Mouse (Mus musculus) heart, postnatal 36 days (tissue): ENCODE data around the gene Rgs7bp. TPM values are rescaled to one million over a fixed set of nuclear protein-coding genes. Genes with fewer than 3 reads are reported as not detected.
A peak's percentile ranks its signal among the peaks of the same experiment; 100 is the strongest.

Experiments used
- DNase-seq, 2 experiments: peaks; one replicate each; pipeline ENCODE4 v3.0.0; 2021 to 2022
- intact Hi-C: fragments of 180-260 bp; cut with DNase I; formaldehyde crosslinking; loops from one replicate; pipeline ENCODE4 v1.15.1; 2025
- total RNA-seq, 2 experiments: library from RNA; stranded (reverse); gene quantifications; 2 replicates each; pipeline ENCODE4 v1.2.3; 2021

The Rgs7bp gene
- total RNA-seq, 2 experiments from 2014 or later = 3.3 to 4.8 TPM

DNA sequence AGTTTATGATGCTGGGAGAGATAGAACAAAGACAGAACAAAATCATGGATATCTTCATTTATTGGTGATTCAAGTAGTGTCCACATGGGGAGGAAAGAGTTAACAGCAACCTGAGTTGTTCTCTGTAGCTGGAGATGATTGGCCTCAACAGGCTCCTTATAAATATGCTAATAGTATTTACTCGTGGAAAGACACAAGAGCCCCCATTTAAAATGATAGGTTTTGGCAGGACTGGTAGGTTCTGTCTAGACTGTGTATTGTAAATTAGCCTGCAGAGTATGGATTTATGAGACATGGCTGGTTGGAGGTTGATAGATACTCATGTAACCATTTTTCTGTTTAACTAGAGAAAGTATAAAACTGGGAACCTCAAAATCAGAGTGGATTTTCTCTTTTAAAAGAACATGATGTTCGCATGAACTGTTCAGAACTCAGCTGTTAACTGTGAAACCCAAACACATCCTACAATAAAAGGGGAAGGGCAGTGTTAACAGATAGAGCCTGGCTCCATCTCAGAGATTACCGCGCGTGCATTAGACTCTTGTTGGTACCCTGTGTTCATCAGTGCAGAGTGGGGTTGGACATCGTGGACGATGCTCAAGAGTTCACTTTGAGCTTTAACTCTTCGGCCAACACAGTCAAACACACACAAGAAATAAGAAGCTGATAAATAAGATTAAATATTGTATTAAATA, 38.9 kb downstream of the Rgs7bp start:
- no peak for DNase-seq
- intact Hi-C loops = no loop called here

DNA sequence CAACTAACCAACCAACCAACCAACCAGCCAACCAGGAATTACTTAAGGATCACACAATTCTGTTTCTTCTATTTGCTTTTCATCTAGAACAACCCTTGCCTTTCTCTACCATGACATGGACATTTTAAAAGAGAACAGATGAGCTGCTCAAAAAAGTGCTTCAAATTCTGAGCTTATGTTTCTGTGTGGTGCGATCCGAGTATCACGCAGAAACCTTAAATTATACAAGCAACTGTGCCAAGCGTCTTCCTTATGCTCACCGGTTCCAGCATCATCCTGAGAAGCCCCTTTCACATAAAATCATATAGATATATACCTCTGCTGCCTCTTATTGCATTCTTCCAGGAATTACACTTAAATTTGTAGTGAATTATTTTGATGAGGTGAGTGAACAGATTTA, 43.4 kb downstream of the Rgs7bp start:
- intact Hi-C loops = no loop called here
- DNase-seq = no peak

DNA sequence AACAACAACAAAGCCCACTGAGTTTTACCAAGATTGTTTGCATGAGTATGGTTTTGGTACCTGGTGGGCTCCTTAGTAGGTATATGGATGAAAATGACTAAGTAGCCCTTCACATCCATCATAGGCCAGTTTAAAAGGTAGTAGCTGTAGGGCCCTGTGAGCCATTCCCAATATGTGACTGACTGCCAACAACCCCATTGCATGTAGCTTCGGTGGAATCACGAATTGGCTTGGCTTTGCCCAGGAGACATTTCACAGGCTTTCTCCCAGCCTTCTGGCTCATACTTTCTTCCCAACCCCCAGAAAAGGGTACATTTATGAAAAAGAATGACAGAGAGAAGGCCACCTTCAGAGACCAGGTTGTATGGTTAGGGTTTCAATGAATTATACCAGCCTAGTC, 45.8 kb downstream of the Rgs7bp start:
- DNase-seq = no peak
- intact Hi-C loops = no loop called here

DNA sequence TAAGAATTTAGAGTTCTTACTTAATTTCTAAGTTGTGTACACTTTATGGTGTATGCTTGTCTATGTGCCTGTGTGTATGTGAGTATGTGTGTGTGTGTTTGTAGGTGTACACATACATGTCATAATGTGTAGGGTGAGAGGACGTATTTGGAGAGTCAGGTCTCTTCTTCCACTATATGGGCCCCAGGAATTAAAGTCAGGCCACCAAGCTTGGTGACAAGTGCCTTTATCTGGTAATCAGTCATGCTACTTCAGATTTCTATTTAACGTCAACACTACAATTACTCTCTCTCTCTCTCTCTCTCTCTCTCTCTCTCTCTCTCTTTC, 51.9 kb downstream of the Rgs7bp start:
- intact Hi-C loops = no loop called here
- no peak for DNase-seq

DNA sequence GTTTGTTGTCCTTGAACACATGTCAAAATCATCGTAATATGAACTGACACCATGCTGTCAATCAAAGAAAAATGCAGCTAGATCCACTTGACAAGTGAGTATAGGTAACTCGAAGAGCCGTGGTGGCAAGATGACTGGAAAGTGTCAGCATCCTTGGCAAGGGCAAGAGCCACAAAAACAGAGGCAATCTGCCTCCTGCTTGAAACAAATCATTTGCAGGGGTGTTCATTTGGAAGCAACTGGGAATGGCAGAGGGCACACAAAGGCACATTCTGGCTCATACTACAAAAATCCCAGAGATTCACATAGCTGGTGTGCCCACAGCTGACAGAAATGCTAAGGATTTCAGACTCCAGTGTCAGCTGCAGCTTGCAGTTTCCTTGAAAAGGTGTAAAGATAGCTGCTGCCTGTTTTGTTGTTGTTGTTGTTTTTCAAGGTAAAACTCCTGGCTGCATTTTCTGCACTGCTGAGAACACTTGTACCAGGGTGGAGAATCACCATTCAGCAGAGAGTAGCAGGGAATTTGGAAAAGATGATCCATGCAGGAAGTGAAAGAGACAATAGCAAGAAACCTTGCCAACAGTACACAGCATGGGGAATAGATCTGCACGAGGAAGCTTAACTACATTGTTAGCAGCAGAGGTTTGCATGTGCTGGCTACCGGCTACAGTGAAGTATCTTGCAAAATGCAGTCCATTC, 52.4 kb downstream of the Rgs7bp start:
- no peak for DNase-seq
- intact Hi-C loops = no loop called here

DNA sequence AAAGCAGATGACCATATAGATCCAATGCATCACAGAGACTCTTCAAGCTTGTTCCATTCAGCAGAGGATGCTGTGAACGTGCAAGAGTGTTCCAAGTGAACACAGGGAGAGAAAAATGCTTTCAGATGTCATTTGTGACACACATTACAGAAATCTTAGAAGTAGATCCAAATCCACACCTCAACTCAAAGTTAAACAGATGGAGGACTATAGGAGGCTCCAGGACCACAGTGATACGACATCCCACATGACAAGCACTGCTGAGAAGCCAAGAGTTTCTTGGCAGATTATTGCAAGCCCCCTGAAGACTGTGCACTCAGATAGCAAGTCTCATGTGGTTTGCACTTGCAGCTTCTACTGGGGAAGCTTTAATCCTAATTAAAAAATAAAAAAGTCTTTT, 53.0 kb downstream of the Rgs7bp start:
- no peak for DNase-seq
- intact Hi-C loops = no loop called here

DNA sequence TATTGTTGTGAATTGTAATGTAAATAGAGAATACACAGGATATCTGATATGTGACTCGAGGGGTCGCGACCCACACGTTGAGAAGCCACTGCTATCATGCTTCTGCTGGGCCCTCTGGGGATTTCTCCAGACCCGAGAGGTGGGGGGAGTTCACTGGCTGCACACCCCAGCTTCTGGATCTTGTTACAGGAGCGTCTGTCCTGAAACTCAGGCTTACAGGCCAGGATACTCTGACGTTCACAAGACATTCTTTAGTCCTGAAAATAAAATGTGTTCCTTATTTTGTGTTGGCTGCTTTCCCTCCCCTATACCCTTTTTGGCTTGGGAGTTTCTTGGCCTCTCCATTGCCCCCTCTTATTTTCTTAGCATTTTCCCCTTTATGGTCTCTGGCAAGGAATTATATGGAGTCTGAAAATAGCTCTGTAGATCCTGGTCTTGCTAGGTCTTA, 65.9 kb downstream of the Rgs7bp start:
- DNase-seq = no peak
- intact Hi-C loops = no loop called here

DNA sequence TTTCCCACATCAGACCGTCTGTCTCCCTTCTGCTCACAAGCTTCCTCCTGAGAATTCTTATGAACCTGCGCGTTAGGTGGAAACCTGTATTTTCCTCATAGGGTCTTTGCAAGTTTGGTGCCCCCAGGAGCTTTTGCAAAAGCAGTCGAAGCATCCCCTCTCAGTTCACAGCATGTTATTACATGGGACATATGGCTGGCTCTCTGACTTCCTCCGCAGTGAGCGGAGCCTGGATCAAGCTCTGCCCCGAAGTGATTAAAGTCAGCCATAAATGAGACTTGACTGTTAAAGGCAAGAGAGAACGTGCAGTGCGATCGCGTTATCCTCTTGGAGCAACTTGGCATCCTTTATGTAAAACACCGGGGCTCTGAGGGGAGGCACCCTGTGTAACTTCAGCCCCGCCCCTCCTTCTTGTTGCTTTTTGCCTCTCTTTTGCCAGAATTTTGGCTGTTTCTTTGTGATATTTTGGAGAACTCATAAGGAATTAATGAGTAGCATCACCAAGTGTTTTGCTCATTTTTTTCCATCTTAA, 66.7 kb downstream of the Rgs7bp start:
- intact Hi-C loops = no loop called here
- no peak for DNase-seq

DNA sequence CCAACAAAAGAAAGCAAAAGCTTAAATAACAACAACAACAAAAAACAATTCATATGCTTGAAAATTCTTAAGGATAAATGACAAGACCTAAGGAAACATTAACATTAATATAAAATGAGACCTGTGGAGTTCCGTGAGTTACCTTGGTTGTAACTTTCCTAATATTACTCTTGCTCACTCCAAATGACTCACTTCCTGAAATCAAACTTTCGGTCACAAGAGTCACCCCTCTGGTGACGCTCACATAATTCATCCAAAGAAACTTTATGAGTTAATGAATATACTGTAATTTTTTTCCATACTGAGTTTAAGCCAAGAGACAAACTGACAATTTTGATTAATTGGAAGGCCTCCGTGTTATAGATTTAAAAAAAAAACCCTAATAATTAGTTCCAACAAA, 69.0 kb downstream of the Rgs7bp start:
- DNase-seq = no peak
- intact Hi-C loops = no loop called here

DNA sequence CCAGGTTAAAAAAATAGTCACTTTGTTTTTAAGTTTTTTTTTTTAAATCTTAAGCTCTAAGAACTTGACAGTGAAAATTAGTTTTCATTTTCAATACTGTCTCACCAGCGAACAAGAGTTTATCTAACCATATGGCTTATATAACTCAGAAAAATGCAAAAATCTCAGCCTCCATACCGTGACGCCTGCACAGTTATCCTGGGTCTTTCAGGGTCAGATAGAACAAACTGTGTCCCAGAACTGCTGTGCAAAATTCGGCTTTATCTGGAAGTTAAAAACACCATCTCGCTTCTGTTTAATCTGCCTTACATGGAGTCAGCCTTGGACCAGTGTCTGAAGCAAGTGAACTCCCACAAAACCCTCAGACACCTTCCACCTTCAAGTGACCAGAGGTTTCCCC, 70.7 kb downstream of the Rgs7bp start:
- DNase-seq = no peak
- intact Hi-C loops = no loop called here

DNA sequence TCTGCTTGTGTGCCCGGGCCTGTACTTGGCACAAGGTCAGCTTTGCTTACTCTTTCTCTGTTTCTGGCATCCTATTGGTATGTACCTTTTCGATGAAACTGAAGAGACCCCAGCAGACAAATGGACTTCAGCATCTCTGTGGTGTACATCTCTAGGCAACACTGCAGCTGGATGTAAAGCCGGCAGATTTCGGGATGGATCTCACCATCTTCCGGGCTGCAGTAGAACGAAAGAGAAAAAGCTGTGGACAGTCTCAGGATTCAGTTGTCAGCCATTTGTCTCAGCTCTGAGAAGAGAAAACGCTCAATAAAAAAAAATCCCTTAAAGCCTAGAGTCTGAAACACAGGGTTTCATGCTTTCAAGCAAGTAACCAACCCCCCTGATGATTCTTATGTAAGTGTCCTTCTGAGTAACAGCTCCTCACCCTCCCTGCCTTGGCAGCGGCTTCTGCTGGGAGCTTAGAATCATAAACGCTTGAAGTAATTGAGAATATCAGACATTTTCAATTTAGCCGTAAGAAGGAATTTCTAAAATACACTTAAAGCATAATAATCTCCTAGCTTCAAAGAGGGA, 71.9 kb downstream of the Rgs7bp start:
- intact Hi-C loops = no loop called here
- DNase-seq = no peak

DNA sequence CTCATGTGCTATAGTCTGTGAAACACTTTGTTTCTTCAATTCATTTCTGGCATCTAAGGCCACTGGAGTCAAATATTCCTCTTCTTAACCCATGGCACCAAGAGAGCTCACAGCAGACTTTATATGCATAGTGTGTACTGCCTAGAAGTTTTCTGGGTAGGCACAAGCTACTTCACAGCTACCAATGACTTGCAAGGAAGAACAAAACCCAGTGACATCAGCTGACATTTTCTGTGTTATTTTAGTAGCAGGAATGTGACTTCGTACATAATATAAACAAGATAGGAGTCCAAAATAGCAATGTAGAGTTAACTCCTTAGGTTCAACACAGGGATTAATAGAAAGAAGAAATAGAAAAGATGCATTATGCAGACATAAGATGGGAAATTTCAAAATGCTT, 76.6 kb downstream of the Rgs7bp start:
- no peak for DNase-seq
- intact Hi-C loops = no loop called here

DNA sequence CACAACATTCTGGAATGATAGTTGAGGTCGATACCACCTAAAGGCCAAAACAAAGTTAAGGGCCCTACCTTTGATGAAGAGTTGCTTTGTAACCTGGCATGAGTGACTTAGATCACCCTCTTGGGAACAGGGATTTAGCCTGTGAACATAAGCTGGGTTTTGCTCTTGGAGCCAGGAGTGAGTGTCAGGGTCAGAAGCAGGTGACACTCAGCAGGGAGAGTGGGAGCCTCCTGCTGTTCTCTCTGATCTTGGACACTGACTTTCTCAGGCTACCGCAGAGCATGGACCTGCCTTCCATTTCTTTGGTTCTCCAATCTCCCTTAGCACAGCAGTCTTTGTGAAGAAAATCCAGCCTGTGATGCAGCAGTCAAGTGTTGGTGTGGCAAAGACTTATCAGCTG, 87.2 kb downstream of the Rgs7bp start:
- no peak for DNase-seq
- intact Hi-C loops = no loop called here

DNA sequence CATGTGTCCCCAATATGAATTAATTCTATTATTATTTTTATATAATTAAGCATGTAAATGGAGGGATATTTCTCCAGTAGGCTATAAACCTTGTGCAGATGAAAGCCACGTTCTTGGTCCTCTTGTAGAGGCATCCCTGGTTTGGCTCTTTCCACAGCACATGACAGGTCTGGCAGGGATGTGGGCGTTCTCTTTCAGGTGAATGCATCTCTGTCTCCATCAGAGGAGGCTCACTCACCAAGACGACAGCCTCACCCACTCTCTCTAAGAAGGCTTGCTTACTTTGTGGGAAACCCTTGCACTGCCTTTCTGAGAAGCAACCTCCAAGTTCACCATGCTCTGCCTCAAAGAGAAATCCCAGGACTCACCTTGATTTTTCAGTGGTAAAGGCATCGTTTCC, 91.0 kb downstream of the Rgs7bp start:
- intact Hi-C loops = no loop called here

DNA sequence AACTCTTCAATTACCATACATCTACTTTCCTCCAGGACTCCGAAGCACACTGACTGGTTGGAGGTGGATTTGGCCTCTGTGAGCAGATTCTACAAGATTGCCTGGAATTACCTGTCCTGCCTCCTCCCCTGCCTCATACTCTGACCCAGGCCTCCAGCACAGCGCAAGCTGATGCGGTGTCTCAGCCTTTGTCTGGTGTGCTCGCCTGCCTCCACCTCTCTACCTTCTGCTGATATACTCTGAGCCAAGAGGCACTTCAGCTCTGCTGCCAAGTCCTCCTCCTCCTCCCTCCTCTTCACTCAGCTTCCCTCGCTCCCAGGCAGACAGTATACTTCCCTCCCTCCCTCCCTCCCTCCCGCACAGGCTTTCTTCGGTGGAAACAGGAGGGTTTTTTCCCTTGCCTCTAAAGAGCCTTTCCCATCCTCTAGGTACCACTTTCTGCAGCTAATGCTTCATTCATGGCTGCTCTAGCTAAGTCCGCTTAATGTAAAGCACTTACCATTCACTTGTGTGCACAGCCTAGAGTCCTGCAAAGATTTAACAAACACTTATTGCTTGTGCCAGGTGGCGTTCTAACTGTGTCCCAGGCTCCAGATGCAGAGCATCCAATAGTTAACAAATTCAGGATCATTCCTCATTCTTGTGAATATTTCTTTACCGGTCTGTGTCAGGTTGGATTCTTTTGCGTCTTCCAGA, 91.9 kb downstream of the Rgs7bp start:
- DNase-seq = no peak
- intact Hi-C loops = no loop called here

More for the DNA sequence above, 91.0 kb downstream of the Rgs7bp start:
- DNase-seq = no peak

DNA sequence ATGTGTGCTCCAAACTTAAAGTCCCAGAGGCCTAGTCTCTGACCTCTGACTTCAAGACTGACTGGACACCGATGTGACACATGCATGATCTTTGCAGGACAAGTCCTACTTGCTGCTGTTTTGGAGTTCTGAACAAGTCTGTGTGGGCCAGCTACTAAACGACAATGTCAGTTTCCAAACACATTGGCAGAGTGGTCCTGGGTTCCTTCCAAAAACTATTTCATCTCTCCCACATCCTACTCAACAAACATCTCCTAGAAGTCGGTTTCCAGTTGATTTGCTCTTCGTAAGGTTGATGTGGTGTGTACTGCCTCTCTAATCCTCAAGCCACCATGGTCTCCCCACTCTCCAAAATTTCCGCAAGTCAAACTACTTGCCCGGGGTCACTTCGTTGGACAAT, 92.6 kb downstream of the Rgs7bp start:
- no peak for DNase-seq
- intact Hi-C loops = no loop called here

DNA sequence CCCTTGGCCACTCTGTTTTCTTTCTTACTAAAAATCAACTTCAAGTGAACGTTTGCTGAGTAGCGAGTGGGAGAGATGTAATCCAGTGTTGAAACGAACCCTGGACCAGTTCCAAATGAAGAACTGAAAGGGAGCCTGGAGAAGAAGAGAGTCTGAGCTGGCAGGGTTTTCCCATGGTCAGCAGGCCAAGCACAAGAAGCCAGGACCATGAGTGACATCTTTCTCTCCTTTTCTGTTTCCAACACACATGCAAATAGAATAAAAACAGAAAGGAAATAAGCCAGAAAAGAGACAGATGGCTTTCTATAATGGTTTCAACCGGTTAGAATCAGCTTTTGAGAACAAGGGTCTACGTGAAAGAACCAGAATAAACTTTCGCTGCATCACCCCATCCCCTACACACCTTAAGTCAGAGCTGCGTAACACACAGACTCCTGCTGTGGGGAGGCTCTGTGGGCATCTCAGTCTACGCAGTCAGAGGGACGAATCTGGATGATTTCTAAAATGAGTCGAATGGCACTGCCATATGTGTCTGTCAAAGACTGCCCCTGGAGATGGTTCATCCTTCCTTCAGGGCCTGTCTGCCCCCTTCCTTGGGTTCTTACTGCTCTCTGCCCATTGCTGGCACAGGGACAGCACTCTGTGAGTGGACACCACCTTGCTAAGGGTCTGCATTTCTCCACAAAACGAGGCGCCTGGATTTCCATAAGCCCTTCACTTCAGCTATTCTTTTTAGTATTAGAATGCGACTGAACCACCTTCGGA, 93.6 kb downstream of the Rgs7bp start:
- no peak for DNase-seq
- intact Hi-C loops = no loop called here

DNA sequence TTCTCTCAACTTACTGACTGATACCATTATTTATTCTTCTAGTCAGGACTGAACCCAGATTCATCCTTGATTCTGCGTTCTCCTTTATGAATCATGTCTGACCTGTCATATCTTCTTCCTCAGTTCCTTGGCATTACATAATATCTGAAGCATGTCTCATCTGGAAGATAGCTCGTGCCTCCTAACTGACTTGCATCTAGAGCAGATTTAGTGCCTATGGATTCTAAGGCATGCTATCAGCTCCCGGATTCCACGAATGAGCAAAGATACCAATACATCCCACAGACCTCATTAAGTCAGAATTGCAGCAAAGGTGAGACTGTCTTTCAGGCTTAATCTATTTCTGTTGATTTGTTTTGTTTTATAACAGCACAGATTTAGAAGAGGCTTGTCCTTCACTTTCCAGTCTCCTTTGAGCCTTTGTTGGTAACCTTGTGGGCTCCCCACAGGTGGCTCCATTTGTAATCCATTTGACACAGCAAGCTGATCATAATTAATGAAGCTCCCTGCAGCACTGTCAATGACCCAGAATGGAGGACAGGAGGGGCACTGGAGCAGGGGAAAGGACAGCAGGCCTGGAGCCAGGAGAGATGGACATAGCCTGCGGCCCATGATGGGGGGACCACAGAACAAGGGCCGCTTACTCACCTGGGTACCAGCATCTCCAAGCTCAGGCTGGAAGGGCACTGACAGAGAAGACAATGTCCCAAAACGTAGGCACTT, 94.4 kb downstream of the Rgs7bp start:
- no peak for DNase-seq
- intact Hi-C loops = no loop called here

DNA sequence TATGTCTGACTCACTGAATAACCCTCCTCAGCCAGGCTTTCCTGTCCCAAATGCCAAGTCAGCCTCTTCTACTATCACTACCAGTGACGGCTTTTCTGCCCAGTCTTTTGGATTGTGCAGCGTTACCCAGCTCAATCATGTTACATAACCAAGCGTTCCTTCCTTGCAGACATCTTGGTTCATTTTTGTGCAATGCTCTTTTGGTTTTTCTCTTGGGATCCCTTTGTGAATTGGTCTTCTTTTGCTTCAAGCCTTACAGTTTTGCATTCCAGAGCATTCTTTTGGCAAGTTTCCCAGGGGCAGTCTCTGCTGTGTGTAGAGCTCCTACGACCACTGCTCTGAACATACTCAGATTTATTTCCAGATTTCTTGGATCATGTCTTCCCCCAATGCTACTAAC, 95.0 kb downstream of the Rgs7bp start:
- no peak for DNase-seq
- intact Hi-C loops = no loop called here

DNA sequence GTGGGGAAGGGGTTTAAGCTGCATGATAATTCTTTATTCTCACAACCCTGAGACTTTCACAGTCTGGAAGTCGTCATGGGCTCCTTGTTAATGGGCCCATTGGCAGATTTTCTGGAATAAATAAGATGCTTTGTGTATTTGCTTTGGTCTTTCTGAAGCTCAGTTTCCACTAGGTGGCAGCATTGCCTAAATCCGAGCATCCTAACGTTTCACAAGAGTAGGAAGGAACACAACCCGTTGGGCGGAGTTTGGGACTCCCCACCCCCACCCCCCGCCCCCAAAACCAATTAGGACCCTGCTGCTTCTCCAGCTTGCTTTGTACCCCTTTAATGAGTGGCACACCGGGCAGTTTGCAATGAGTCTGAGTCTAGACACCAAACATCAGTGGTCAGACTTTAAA, 106.8 kb downstream of the Rgs7bp start:
- intact Hi-C loops = loop anchor here (1.0 to 5.0 kb wide), 5 partner anchors 107 to 429 kb away; partner anchors contain the start of gene Rgs7bp
- peak; percentile 74 to 75 for DNase-seq
